Mouse (Mus musculus): ENCODE results near the gene Pigp.

- TF ChIP-seq EP300 (IDR thresholded peaks at IDR 0.05) (no peak), CTCF (IDR thresholded peaks at IDR 0.05) (peak; percentile 43)
Observed at GRCm38 (mm10) chr16:94371301-94371931, at the start of gene Pigp.
